Mouse (Mus musculus) adrenal gland, adult 18-20 months (tissue): ENCODE data around the gene Npr3. TPM values are rescaled to one million over a fixed set of nuclear protein-coding genes. Genes with fewer than 3 reads are reported as not detected.
A peak's percentile ranks its signal among the peaks of the same experiment; 100 is the strongest.

Source experiments
- DNase-seq, 2 experiments: peaks; one replicate each; pipeline ENCODE4 v3.0.0; 2021 to 2022; ENCODE audit warnings: low spot score in 2 of 2
- long read RNA-seq, 2 experiments: library from polyadenylated mRNA; stranded (forward); transcript quantifications; one replicate each; pipeline ENCODE4 v2.0.0; 2021
- total RNA-seq, 2 experiments: library from RNA; stranded (reverse); gene quantifications; 1 replicate in 1 of 2; 2 replicates in 1 of 2; pipeline ENCODE4 v1.2.3; 2021

Gene Npr3
- 10 to 100 TPM; 12.6 to 55.5 TPM for total RNA-seq
- long read RNA-seq, experiment 1, full-length matches to known transcripts: 7 of 11 reads
- long read RNA-seq, experiment 1, partial matches to known transcripts: 1 of 11 reads
- long read RNA-seq, experiment 1, other reads (novel, unspliced or antisense): 3 of 11 reads
- long read RNA-seq, experiment 2, full-length matches to known transcripts: 6 of 13 reads
- long read RNA-seq, experiment 2, partial matches to known transcripts: 1 of 13 reads
- long read RNA-seq, experiment 2, other reads (novel, unspliced or antisense): 6 of 13 reads

DNA sequence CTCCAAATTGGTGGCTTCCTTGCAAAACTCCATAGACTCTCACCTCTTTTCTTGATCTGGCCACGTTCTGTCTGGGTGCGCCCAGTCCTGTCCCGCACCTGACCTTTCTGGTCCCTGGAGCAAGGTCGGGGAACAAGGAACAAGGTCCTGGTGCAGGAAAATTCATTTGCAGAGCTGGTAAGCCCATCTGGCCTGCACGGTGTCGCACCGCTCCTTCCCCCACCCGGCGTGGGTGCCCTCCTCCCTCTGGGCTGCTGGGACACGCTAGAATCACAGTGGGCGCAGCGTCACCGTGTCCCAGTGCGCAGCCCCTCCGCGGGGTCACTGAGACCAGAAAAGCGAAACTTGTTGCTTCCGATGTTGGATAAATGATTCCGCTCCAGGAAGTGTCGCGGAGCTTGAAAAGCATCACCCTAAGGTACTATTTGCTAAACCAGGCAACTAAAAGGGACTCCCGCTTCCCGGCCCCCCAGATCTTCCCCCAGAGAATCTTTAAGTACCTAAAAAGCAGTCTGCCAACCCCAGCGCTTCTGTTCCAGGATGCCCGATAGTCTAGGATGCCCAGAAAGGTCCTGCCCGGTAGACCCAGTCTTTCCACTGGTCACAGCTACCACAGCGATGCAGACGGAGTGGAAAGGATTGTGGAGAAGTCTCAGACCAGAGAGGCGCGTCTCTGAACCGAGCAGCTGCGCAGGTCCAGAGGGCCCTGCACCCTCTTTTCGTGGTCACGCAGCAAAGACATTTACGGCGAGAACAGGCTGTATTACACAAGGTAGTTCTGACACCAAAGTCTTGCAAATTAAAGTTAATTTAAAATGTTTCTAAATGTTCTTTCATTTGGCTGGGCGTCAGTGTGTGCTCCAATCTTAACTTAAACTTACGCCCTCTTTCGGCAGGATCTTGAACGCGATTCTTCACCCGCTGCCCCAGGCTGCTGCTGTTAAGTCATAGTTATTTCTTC lies at the start of gene Npr3:
Gene Npr3, minus strand, starts transcription at position 717 of the 961 bp plus-strand sequence.
- DNase-seq: peak; percentile 38 to 40

- DNase-seq: no peak
Observed at GRCm38 (mm10) chr15:11956129-11956528, 49.0 kb upstream of the Npr3 start.

- DNase-seq: no peak
Observed at GRCm38 (mm10) chr15:11954190-11954589, 47.1 kb upstream of the Npr3 start.

GRCm38 (mm10) chr15:11952159-11952558 lies 45.1 kb upstream of the Npr3 start:
- DNase-seq: no peak

- no peak for DNase-seq
Observed at GRCm38 (mm10) chr15:11951181-11951580, 44.1 kb upstream of the Npr3 start.

DNA sequence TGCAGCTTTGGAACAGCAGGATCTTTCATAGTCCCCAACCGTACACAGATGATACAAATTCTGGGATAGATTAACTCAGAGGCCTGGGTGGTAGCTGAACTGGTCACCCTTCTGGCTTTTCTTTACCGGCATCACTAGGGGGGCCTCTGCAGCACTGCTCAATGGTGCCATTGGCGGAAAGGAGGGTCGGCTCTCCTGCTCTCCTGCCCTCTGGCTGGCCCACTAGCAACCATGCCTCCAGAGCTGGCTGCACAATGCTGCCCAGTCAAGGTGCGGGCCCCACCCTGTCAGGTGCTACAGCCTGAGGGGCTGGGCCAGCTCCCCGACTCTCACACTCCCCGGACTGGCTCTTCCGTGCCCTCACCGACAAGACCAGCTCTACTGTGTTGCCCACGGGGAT lies 43.1 kb upstream of the Npr3 start:
- DNase-seq: no peak

- DNase-seq: no peak
Observed at GRCm38 (mm10) chr15:11949490-11949889, 42.4 kb upstream of the Npr3 start.

DNA sequence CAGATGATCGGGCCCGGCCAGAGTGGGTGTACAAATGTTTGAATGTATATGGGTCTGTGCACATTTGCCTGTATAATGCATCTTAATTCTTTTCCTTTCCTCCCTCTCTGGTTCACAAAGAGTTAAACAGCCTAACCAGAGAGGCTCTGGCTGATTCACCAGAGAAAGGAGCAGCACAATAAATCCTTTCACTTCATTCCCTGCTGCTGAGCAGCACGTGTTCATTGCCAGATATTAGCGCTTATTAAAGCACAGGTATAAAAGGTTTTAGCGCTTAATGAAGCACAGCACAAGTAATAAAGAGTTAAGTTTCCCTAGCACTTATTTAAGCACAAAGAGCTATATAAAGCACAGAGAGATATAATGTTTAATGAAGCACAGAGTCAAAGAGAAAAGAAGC lies 33.8 kb upstream of the Npr3 start:
- DNase-seq: no peak

DNA sequence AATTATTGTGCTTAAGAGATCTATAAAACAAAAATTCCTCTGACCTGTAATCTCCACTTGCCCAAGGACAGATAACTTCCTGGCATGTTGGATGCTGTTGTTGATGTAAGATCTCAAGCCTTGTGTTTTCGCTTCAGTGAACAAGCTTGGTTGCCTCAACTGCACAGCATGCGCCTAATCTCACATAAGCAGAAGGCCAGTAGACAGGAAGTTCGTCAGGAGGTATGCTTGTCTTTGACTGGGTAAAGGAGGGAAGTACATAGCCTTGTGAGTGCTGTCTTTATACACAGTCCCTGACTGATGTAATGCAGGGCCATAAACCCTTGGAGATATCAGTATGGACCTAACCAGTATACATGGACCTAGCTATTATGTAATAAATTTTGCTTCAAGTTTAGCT lies 20.7 kb upstream of the Npr3 start:
- no peak for DNase-seq

- DNase-seq: no peak
Observed at GRCm38 (mm10) chr15:11914101-11914500, 7.0 kb upstream of the Npr3 start.

GRCm38 (mm10) chr15:11909875-11910274 lies 2.8 kb upstream of the Npr3 start:
- no peak for DNase-seq

- peak in 1 of 2 experiments; percentile 1 for DNase-seq
Observed at GRCm38 (mm10) chr15:11908166-11908565, 1.1 kb upstream of the Npr3 start.

GRCm38 (mm10) chr15:11906021-11906570 lies 991 bp downstream of the Npr3 start:
- DNase-seq: peak; percentile 26 to 53

GRCm38 (mm10) chr15:11904848-11905672 lies 2.0 kb downstream of the Npr3 start:
- peak; percentile 38 to 44 for DNase-seq

GRCm38 (mm10) chr15:11904043-11904847 lies 2.8 kb downstream of the Npr3 start:
- peak; percentile 21 to 35 for DNase-seq

GRCm38 (mm10) chr15:11903196-11904042 lies 3.7 kb downstream of the Npr3 start:
- DNase-seq: peak in 1 of 2 experiments; percentile 5

DNA sequence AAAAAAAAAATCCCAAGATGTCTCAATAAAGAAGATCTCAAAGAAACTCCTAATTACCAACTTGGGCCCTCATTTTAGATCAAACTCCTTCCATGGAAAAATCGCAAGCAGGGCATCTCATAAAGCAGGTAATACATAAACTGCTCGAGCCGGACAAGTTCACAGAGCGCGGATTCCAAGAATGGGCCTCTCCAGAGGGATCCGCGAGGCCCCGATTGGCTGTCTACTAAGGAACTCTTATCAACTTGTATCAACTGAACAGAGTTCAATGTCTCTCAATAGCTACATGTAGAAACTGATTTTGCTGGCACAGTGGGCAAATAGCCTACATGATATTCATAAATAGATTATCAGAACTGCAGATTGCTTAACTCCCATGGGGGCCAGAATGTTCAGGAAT lies 9.5 kb downstream of the Npr3 start:
- no peak for DNase-seq

GRCm38 (mm10) chr15:11897162-11897561 lies 9.9 kb downstream of the Npr3 start:
- no peak for DNase-seq

DNA sequence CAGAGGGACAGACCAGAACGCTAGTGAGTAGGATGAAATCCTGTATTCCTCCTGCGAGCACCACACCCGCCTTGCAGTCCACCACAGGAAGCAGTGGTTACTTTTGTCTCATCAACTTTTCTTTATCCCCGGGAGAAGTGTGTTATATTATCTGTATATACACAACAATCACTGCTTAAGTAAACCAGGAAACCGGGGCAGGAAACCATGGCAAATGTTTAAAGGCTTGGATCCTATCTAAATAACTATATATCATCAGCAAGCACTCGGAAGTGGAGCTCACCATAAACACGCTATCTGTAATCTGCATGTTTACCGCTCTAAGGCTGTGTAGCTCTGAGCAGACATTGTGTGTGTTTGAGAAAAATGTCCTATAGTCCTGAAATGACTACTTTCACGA lies 13.1 kb downstream of the Npr3 start:
- DNase-seq: no peak
